Mouse (Mus musculus) midbrain, embryonic 12.5 days (tissue): ENCODE data around the gene Nfxl1. TPM values are rescaled to one million over a fixed set of nuclear protein-coding genes. Genes with fewer than 3 reads are reported as not detected.

ENCODE experiments used
- ATAC-seq: fragments of 200-750 bp; cut with Nextera tagmentation; 2 replicates; pipeline ENCODE4 v1.8.0; 2017; ENCODE audit warnings: low read depth, moderate TSS enrichment, moderate library complexity; ENCODE audit not compliant: low FRiP score
- H3K27ac ChIP-seq: fragments of 300-500 bp; sonication (generic); replicated peaks from 2 replicates; pipeline ENCODE4 v1.5.1; 2016; ENCODE audit warnings: mild to moderate bottlenecking
- H3K27me3 ChIP-seq: fragments of 300-500 bp; sonication (generic); 2 replicates; pipeline ENCODE4 v1.6.1; 2016; ENCODE audit warnings: mild to moderate bottlenecking
- H3K36me3 ChIP-seq: fragments of 300-500 bp; sonication (generic); 2 replicates; pipeline ENCODE4 v1.6.1; 2016
- H3K4me1 ChIP-seq: fragments of 300-500 bp; sonication (generic); 2 replicates; pipeline ENCODE4 v1.6.1; 2016
- H3K4me2 ChIP-seq: fragments of 300-500 bp; sonication (generic); replicated peaks from 2 replicates; pipeline ENCODE4 v1.6.1; 2016; ENCODE audit warnings: mild to moderate bottlenecking, moderate library complexity
- H3K4me3 ChIP-seq: fragments of 300-500 bp; sonication (generic); 2 replicates; pipeline ENCODE4 v1.5.1; 2016; ENCODE audit warnings: mild to moderate bottlenecking
- H3K9ac ChIP-seq: fragments of 300-500 bp; sonication (generic); replicated peaks from 2 replicates; pipeline ENCODE4 v1.6.1; 2016; ENCODE audit warnings: mild to moderate bottlenecking, moderate library complexity
- H3K9me3 ChIP-seq: fragments of 300-500 bp; sonication (generic); 2 replicates; pipeline ENCODE4 v1.6.1; 2016; ENCODE audit warnings: mild to moderate bottlenecking
- WGBS: fragments of 180-500 bp; shearing (Covaris S2); methylation state at CpG from one replicate; pipeline ENCODE4 v1.1.7; 2016; 5-methylcytosine and 5-hydroxymethylcytosine counted together
- polyA plus RNA-seq: library from polyadenylated mRNA; unstranded; fragments of >200 nt; fragmentation: Nextera tagmentation; extraction: Ambion mirVana; gene quantifications from 2 replicates; pipeline ENCODE4 v1.2.1, GENCODE M21; 2016

The Nfxl1 gene
- polyA plus RNA-seq, 1 experiment from 2014 or later, result 24.9 TPM

DNA sequence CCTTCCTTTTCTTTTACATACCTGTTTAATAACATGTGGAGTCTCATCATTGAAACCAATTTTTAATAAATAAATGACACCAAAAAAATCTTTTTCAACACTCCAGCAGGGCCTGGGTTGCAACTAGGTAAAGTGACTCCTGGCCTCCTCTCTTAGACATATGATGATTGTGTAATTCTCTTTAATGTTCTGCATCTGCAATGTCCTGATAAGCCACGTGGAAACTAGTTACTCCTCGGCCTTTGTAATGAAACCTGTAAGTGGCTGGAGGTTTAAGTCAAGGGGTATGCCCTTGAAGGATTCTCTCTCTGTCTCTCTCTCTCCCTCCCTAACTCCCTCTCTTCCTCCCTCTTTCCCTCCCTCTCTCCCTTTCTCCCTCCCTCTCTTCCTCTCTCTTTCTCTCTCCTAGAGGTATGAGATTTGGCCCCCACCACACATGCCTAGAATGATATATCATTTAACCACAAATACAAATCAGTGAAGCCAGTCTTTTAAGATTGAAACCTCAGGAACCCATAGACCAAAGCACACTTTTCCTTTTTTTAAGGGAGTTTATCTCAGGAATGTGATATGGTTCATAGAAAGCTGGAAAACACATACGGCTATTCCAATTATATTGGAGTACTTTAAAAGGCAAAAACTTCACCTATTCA is 1.6 kb upstream of the Nfxl1 start:
- Histone ChIP-seq H3K27ac (no peak overlapping the region), H3K9me3 (no peaks in the 10 kb centered on the region), H3K4me1 (peaks cover 9% of the 10 kb centered on the region), H3K9ac (no peak overlapping the region), H3K27me3 (no peaks in the 10 kb centered on the region), H3K4me2 (no peak overlapping the region), H3K36me3 (no peaks in the 10 kb centered on the region), H3K4me3 (no peak overlapping the region)
- 80% methylated on average over 3 of the region's 3 CpGs for WGBS
- ATAC-seq, result no peak

DNA sequence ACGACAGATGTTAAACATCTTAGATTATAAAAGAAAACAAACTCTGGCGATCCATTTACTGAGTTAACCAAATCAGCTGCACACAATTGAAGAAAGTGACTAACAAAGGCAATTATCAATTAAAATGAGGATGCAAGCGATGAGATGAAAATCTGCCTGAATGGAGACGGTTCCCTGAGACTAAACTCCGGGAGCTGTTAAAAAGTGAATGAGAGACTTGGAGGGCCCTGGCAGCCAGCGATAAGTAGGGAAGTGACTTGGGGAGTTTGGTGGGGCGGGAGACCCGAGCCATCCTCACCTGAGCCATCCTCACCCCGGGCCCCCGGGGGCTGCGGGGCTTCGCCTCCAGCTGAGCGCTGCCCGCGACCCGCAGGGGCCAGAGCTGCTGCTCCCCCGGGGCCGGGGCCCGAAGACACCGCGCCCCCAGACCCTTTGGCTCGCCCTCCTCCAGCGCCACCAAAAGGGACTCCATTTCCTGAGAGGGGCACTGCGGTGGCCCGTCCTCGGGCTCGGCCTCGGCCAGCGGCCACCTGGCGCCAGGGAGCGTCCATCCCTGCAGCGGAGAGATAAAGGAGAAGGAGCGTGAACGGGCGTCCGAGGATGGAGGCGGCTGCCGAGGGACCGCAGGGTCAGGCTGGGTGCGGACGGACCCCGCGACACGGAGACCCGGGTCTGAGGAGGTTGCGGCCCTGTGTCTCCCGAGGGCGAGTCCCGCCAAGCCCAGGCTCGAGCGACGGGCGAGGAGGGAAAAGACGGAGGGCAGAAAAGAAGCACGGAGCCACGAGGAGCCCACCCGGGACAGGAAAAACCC is 563 bp downstream of the Nfxl1 start:
- H3K4me1 ChIP-seq, result peaks cover 9% of the 10 kb centered on the region
- H3K27me3 ChIP-seq, result no peaks in the 10 kb centered on the region
- ATAC-seq, result peak; percentile 83
- H3K4me2 ChIP-seq, result peak overlapping the region; percentile 89
- no peaks in the 10 kb centered on the region for H3K9me3 ChIP-seq
- H3K9ac ChIP-seq, result peak overlapping the region; percentile 95
- H3K27ac ChIP-seq, result peak overlapping the region; percentile 77
- WGBS, result 1% methylated on average over 57 of the region's 57 CpGs
- H3K36me3 ChIP-seq, result peaks cover 9% of the 10 kb centered on the region; the same call in 1 of the 2 replicates
- peak overlapping the region; percentile 92 for H3K4me3 ChIP-seq

DNA sequence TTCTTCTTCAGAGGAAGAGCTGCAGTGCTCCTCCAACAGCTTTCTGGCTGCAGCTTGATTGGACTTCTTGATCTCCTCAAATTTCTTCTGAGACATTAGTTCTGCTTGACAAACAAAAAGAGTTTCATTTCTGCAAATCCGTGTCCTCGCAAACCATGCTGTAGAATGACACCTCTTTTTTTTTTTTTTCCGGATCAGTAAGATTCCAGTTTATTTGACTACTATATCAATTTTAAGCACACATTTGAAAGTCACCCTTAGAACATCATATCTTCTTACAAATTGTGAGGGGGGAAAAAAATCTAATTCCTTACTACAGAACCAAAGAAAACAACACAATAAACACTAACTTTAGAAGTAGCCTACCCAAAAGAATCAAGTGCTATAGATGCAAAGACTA is 3.2 kb downstream of the Nfxl1 start:
- ATAC-seq, result no peak
- H3K9me3 ChIP-seq, result no peaks in the 10 kb centered on the region
- peaks cover 14% of the 10 kb centered on the region; the same call in 1 of the 2 replicates for H3K36me3 ChIP-seq
- H3K27ac ChIP-seq, result no peak overlapping the region
- WGBS, result 83% methylated on average over 3 of the region's 3 CpGs
- no peaks in the 10 kb centered on the region for H3K27me3 ChIP-seq
- no peak overlapping the region for H3K9ac ChIP-seq
- H3K4me3 ChIP-seq, result no peak overlapping the region
- no peak overlapping the region for H3K4me2 ChIP-seq
- H3K4me1 ChIP-seq, result peaks cover 9% of the 10 kb centered on the region

GRCm38 (mm10) chr5:72551209-72551608 is 8.3 kb downstream of the Nfxl1 start:
- no peak overlapping the region for H3K9ac ChIP-seq
- no peaks in the 10 kb centered on the region for H3K9me3 ChIP-seq
- WGBS, result 92% methylated on average over 3 of the region's 3 CpGs
- no peak overlapping the region for H3K27ac ChIP-seq
- peaks cover 17% of the 10 kb centered on the region; the same call in 1 of the 2 replicates for H3K36me3 ChIP-seq
- ATAC-seq, result no peak
- no peaks in the 10 kb centered on the region for H3K4me1 ChIP-seq
- no peaks in the 10 kb centered on the region for H3K27me3 ChIP-seq
- no peak overlapping the region for H3K4me3 ChIP-seq
- H3K4me2 ChIP-seq, result no peak overlapping the region

- ATAC-seq, result no peak
- no peaks in the 10 kb centered on the region for H3K27me3 ChIP-seq
These were observed 30.6 kb downstream of the Nfxl1 start for GRCm38 (mm10) chr5:72528896-72529295.

GRCm38 (mm10) chr5:72513808-72514207 is 45.7 kb downstream of the Nfxl1 start:
- WGBS, result 88% methylated on average over 5 of the region's 5 CpGs
- Histone ChIP-seq H3K36me3 (peaks cover 35% of the 10 kb centered on the region), H3K4me2 (no peak overlapping the region), H3K27ac (no peak overlapping the region), H3K9ac (no peak overlapping the region), H3K4me1 (no peaks in the 10 kb centered on the region), H3K9me3 (no peaks in the 10 kb centered on the region), H3K27me3 (no peaks in the 10 kb centered on the region), H3K4me3 (no peak overlapping the region)
- no peak for ATAC-seq

More at GRCm38 (mm10) chr5:72528896-72529295, 30.6 kb downstream of the Nfxl1 start:
- no peak overlapping the region for H3K9ac ChIP-seq
- no peak overlapping the region for H3K4me2 ChIP-seq
- no peaks in the 10 kb centered on the region for H3K4me1 ChIP-seq
- H3K36me3 ChIP-seq, result peaks cover 36% of the 10 kb centered on the region
- no peaks in the 10 kb centered on the region for H3K9me3 ChIP-seq
- WGBS, result 96% methylated on average over 3 of the region's 3 CpGs
- H3K4me3 ChIP-seq, result no peak overlapping the region
- no peak overlapping the region for H3K27ac ChIP-seq

DNA sequence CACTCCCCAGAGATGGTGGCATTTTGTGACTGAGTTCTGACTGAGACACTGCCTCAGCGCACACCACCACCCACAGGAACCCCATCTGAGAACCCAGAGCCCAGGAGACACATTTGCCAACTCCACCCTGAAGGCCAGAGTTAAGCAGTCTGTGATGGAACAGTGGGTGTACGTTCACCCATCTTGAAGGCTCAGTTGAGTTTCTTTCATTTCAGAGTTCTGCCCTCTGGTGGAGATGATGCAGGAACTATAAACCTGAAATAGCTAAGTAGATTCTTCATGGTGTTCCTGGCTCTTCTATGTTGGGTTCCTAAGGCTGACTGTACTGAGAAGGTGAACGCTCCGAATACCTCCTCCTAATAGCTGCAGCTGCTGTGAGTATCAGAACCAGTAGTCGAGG is 53.7 kb downstream of the Nfxl1 start:
- no peak overlapping the region for H3K9ac ChIP-seq
- H3K9me3 ChIP-seq, result no peaks in the 10 kb centered on the region
- H3K27me3 ChIP-seq, result peaks cover 47% of the 10 kb centered on the region
- no peak overlapping the region for H3K4me2 ChIP-seq
- H3K4me1 ChIP-seq, result peaks cover 16% of the 10 kb centered on the region
- no peak for ATAC-seq
- WGBS, result 77% methylated on average over 5 of the region's 5 CpGs
- no peak overlapping the region for H3K27ac ChIP-seq
- no peak overlapping the region for H3K4me3 ChIP-seq
- no peaks in the 10 kb centered on the region for H3K36me3 ChIP-seq

- H3K4me3 ChIP-seq, result peak within 1 kb of the TSS; percentile 39
- under 1% methylated on average over 64 of the region's 64 CpGs for WGBS
- H3K27ac ChIP-seq, result no peak within 1 kb of the TSS
- no peaks in the 10 kb centered on the region for H3K36me3 ChIP-seq
- peaks cover 16% of the 10 kb centered on the region for H3K4me1 ChIP-seq
- H3K9me3 ChIP-seq, result no peaks in the 10 kb centered on the region
- peak within 1 kb of the TSS; percentile 63 for H3K4me2 ChIP-seq
- peak; percentile 61; the same call in 1 of the 2 replicates for ATAC-seq
- peaks cover 47% of the 10 kb centered on the region for H3K27me3 ChIP-seq
- 0 out of 2 replicates have a peak within 1 kb of the TSS, but pooled peaks have one; percentile 20 for H3K9ac ChIP-seq
These were observed 55.7 kb downstream of the Nfxl1 start, which contains the start of gene Corin for GRCm38 (mm10) chr5:72503531-72504523. Gene Corin, minus strand, starts transcription at chr5:72504473.

DNA sequence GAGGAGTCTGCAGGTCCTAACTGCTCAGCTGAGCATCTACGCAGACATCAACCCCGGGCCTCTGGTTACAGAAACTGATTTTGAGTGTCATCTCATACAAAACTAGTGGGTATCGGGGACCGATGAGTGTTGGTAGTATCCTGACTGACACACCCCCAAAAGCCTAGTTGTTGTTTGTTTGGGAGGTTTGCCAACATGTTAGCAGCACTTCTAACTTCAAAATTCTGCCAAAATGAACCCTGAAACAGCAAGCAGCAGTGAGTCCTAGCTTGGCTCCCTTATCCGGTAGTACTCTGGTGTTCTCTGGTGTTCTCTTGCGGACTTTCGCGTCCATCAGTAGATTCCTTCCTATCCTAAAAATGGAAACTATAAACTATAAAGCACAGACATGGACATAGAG is 56.7 kb downstream of the Nfxl1 start:
- no peak overlapping the region for H3K27ac ChIP-seq
- peaks cover 47% of the 10 kb centered on the region for H3K27me3 ChIP-seq
- H3K4me3 ChIP-seq, result no peak overlapping the region
- WGBS, result 74% methylated on average over 8 of the region's 8 CpGs
- H3K4me2 ChIP-seq, result no peak overlapping the region
- peaks cover 16% of the 10 kb centered on the region for H3K4me1 ChIP-seq
- H3K36me3 ChIP-seq, result no peaks in the 10 kb centered on the region
- H3K9ac ChIP-seq, result no peak overlapping the region
- no peak for ATAC-seq
- no peaks in the 10 kb centered on the region for H3K9me3 ChIP-seq

GRCm38 (mm10) chr5:72501763-72502162 is 57.7 kb downstream of the Nfxl1 start:
- Histone ChIP-seq H3K36me3 (no peaks in the 10 kb centered on the region), H3K4me2 (no peak overlapping the region), H3K27ac (no peak overlapping the region), H3K4me1 (peaks cover 16% of the 10 kb centered on the region), H3K9ac (no peak overlapping the region), H3K27me3 (peaks cover 47% of the 10 kb centered on the region), H3K4me3 (no peak overlapping the region), H3K9me3 (no peaks in the 10 kb centered on the region)
- ATAC-seq, result no peak
- WGBS, result 72% methylated on average over 3 of the region's 3 CpGs

DNA sequence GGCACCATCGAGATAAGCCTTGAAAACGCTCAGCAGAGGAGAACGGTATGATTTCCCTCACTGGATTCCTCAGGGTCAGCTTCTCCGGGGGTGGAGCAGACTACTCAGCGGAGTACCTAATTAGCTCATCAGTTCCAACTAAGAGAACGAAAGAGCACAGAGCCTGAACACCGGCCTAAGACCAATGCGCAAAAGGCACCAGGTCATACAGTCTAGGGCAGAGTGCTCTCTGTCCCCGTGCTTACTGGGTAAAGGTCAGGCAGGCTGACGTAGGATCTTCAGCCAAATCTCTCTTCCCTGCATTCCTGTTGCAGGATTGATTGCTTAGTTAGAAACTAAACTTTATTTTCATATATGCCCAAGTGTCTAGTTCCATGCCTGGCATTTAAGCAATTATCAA is 61.2 kb downstream of the Nfxl1 start:
- H3K27ac ChIP-seq, result no peak overlapping the region
- WGBS, result 77% methylated on average over 10 of the region's 10 CpGs

More for the DNA sequence above, 61.2 kb downstream of the Nfxl1 start:
- H3K4me1 ChIP-seq, result peaks cover 2% of the 10 kb centered on the region; the same call in 1 of the 2 replicates
- H3K9ac ChIP-seq, result no peak overlapping the region
- no peaks in the 10 kb centered on the region for H3K9me3 ChIP-seq
- peaks cover 23% of the 10 kb centered on the region for H3K27me3 ChIP-seq
- H3K4me2 ChIP-seq, result no peak overlapping the region
- no peaks in the 10 kb centered on the region for H3K36me3 ChIP-seq
- no peak for ATAC-seq
- H3K4me3 ChIP-seq, result no peak overlapping the region
